16 mouse cellular contexts compared by ENCODE assay signal in genomic region chr6:136820381-136820780, GRCm38 (mm10). TPM values are rescaled to one million over a fixed set of nuclear protein-coding genes. Genes with fewer than 3 reads are reported as not detected.
"Had no signal": no experiment of that assay in that cellular context is flagged by ENCODE, and none has a peak within 500 bp of the region (broad histone marks: within the 10 kb centered on the region; RNA-seq: fewer than 3 reads in every experiment).

No protein-coding gene starts in this region.

- H3K27ac ChIP-seq: kidney, embryonic 15.5 days; limb, embryonic 13.5 days; liver, embryonic 13.5 days; midbrain, embryonic 12.5 days; neural tube, embryonic 13.5 days had no signal

- H3K4me2 ChIP-seq: kidney, embryonic 15.5 days; limb, embryonic 13.5 days; liver, embryonic 13.5 days; midbrain, embryonic 12.5 days; neural tube, embryonic 13.5 days had no signal

- ATAC-seq: midbrain, embryonic 16.5 days had no signal

- H3K4me1 ChIP-seq: kidney, embryonic 15.5 days; limb, embryonic 13.5 days; liver, embryonic 13.5 days; midbrain, embryonic 12.5 days; neural tube, embryonic 13.5 days had no signal

- H3K9ac ChIP-seq: kidney, embryonic 15.5 days; limb, embryonic 13.5 days; liver, embryonic 13.5 days; midbrain, embryonic 12.5 days; neural tube, embryonic 13.5 days had no signal

- H3K4me3 ChIP-seq: kidney, embryonic 15.5 days; limb, embryonic 13.5 days; liver, embryonic 13.5 days; midbrain, embryonic 12.5 days; neural tube, embryonic 13.5 days had no signal

- H3K27me3 ChIP-seq: kidney, embryonic 15.5 days; limb, embryonic 13.5 days; liver, embryonic 13.5 days; midbrain, embryonic 12.5 days; neural tube, embryonic 13.5 days had no signal

- H3K9me3 ChIP-seq: kidney, embryonic 15.5 days; limb, embryonic 13.5 days; liver, embryonic 13.5 days; midbrain, embryonic 12.5 days; neural tube, embryonic 13.5 days had no signal

- DNase-seq: kidney, adult 2 months; kidney, postnatal 14 days; left cerebral cortex, postnatal 4 days; liver, embryonic 13.5 days; lung, adult 18-20 months; retina, postnatal 1 day; right cerebral cortex, postnatal 4 days; spleen, adult 18-20 months; thymus, adult 2 months; thymus, postnatal 25 days had no signal

RNA-seq across cellular contexts. Expression of gene Smco3, which starts 14.9 kb away (rescaled TPM):
- polyA plus RNA-seq: large intestine, adult 2 months; liver, embryonic 13.5 days had no signal
